Mouse (Mus musculus): ENCODE results near the gene Rufy1.
A peak's percentile ranks its signal among the peaks of the same experiment; 100 is the strongest.

Gene Rufy1

DNA sequence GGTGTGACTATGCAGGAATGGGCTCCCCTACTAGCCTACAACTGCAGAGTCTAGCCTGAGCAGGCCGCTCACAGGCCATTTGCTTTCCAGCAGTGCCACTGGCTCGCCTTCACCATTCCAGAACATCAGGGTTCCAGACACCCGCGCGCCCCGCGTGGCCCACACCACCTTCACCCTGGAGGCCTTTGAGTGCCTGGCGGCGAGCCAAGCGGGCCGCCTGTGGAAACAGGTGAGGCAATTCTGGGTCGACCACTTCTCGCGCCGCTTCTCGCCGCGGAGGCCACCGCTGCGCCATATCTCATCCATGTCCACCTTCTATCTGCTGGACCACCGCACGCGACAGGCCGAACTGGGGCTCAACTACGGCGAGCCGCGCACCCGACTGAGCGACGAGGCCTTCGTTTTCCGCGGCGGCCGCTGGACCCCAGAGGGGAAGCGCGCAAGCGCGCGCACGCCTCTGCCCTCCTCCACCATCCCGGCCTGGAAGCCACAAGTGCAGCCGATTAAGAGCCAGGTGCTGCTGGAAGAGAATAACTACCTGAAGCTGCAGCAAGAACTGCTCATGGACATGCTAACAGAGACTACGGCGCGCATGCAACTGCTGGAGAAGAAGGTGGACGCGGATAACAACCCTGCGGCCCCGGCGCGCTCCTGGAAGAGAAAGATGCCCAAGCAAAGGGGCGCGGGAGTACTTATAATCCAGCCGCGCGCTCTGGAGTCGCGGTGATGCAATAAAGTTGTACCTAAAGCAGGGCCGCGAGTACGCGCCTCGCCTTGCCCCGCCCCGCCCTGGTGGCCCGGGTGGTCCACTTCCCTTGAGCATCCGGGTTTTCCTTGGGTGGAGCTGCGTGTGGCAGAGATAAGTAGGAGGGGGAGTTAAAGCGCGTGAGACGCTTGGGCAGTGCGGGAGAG is 71.7 kb downstream of the Rufy1 start:
- DNase-seq (ENCODE audit: inconsistent age in 2 of 2, low spot score in 1 of 2): peak; percentile 28 to 66

DNA sequence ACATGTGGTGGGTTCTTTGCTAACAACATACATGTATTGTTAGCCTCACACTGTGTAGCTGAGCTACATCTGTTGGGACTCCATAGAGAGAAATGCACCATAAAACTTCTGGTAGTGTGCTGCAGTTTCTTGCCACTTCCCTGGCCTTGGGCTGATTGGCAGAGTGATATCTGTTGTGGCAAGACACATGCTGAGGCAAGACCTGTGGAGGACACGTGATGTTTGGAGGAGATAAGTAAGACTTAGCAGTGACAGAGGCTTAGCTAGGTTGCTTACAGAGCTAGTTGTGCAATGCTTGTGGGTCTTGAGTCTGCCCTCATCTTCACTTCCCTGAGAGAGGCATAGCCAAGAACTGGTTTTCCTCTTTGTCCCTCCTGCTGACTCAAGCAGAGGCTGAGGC is 75.5 kb downstream of the Rufy1 start:
- DNase-seq (ENCODE audit: inconsistent age in 2 of 2, low spot score in 1 of 2): no peak

DNA sequence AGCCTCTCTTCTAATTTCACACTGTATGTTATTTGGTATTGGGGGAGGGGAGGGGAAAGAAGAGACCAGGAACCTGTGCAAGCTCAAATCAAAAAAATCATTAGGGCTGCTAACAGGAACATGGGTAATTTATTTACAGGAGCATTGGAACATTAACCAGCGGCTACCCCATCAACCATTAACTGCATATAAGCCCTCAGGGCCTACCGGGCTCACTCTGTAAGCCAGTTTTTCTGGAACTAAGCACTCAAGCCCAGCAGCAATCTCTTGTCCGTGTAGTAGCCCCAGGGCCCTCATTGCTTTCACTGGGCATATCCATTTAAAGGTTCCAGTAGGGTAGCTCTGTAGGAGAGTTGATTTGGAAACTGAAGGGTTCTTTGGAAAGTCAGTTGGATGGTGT is 76.1 kb downstream of the Rufy1 start:
- no peak for DNase-seq (ENCODE audit: inconsistent age in 2 of 2, low spot score in 1 of 2)

DNA sequence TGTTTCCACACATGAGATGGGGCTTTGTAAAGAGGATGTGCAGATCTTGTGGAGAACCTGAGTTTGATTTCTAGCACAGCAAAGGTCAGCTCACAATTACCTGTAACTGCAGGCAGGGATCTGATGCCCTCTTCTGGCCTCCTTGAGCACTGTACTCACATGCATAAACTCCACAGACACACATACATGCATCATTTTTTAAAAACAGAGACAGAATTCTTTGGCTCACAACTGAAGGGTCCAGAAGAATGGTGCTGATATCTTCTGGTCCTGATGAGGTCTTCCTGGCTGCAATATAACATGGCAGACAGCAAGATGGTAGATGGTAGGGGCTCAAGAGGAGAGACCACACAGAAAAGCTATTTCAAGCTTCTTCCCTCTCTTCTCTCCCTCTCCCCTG is 76.8 kb downstream of the Rufy1 start, which contains the start of gene Cby3:
TSS of gene Cby3 (plus strand) at position 301 of the 400 bp plus-strand sequence.
- no peak for DNase-seq (ENCODE audit: inconsistent age in 2 of 2, low spot score in 1 of 2)

DNA sequence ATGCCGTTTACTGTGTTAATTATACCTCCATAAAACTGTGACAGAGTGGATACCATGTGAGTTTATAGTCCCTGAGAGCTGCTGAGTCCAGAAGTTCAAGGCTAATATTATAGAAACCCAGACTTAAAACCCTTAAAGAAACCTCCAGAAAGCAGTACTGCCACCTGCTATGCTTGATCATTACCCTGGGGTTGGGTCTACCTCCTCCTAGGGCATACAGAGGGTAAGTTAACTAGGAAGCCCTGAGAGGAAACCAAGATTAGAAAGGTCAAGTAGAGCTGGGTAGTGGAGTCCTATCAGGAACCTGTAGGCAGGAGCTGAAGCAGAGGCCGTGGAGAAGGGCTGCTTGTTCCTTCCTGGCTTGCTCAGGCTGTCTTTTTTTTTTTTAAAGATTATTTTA is 78.7 kb downstream of the Rufy1 start:
- DNase-seq (ENCODE audit: inconsistent age in 2 of 2, low spot score in 1 of 2): no peak

DNA sequence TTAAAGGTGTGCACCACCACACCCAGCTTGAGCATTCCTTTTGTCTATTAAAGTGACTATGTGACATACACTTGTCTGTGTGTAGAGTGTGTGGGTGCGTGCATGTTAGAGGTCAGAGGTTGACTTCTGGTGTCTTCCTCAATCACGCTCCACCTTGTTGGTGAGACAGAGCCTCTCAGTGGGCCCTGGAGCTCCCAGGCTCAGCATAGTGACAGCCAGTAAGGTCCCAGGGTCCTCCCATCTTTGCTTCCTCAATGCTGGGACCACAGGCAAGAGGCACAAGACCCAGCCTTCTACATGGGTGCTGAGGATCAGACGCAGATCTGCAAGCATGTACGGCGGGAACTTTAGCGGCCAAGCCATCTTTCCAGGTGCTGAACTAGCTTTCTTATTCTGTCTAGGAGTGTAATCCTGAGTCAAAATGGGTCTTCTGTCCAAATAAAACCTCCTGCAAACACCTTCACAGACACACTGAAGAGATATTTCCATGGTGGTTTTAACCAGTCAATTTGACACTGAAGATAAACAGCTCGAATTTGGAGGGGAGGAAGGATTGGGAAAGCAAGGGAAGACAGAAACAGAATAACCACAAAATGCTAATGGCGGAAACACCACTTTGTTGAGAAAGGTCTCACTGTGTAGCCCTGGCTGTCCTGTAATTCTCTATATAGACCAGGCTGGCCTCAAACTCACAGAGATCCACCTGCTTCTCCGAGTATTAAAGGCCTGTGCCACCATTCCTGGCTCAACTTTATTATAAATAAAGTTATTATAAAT is 84.5 kb downstream of the Rufy1 start:
- no peak for DNase-seq (ENCODE audit: inconsistent age in 2 of 2, low spot score in 1 of 2)

DNA sequence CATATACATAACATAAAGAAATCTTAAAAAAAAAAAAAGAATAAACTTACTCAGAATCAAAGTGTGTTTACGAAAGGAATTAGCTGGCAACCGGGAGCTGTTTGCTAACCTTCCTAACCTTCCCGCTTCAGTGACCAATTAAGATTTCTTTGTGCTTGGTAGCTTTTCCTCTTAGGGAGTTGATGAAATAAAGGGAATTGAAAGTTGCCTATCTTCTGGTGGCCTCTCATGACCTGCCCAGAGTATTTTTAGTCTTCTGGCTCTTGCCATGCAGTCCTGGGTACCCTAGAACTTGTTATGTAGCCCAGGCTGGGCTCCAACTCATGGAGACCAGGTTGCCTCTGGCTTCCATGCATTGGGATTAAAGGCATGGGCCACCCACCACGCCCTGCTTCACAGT is 85.4 kb downstream of the Rufy1 start:
- no peak for DNase-seq (ENCODE audit: inconsistent age in 2 of 2, low spot score in 1 of 2)
